Comparison of ENCODE assay signal across 25 mouse cellular contexts in genomic region chr11:105144508-105145210, GRCm38 (mm10). TPM values are rescaled to one million over a fixed set of nuclear protein-coding genes. Genes with fewer than 3 reads are reported as not detected.
A peak's percentile ranks its signal among the peaks of the same experiment; 100 is the strongest.
DNase-seq lines count a peak whose midpoint lies in the region; ATAC-seq and TF ChIP-seq lines count a peak whose summit lies in the region.
"Had no signal": no experiment of that assay in that cellular context is flagged by ENCODE, and none has a peak within 500 bp of the region (broad histone marks: within the 10 kb centered on the region; RNA-seq: fewer than 3 reads in every experiment).

No protein-coding gene starts in this region.

- no peak overlapping the region for H3K9ac ChIP-seq in liver, postnatal 0 days (replicated peaks)
- H3K9ac ChIP-seq in hindbrain, embryonic 14.5 days = no peak overlapping the region
- H3K9ac ChIP-seq: heart, embryonic 15.5 days; hindbrain, embryonic 12.5 days; intestine, embryonic 15.5 days; neural tube, embryonic 15.5 days had no signal

- no peaks in the 10 kb centered on the region for H3K9me3 ChIP-seq in liver, postnatal 0 days (ENCODE audit: low read length)
- no peaks in the 10 kb centered on the region for H3K9me3 ChIP-seq in hindbrain, embryonic 14.5 days (ENCODE audit: control insufficient read depth, low read length)
- H3K9me3 ChIP-seq: heart, embryonic 15.5 days; hindbrain, embryonic 12.5 days; intestine, embryonic 15.5 days; neural tube, embryonic 15.5 days had no signal

- no peak; the same call in 1 of the 2 replicates for TF ChIP-seq CTCF in liver, postnatal 0 days (IDR thresholded peaks at IDR 0.05; ENCODE audit: low read depth)

- no peaks in the 10 kb centered on the region for H3K27me3 ChIP-seq in liver, postnatal 0 days (ENCODE audit: insufficient read depth, low read length)
- no peaks in the 10 kb centered on the region for H3K27me3 ChIP-seq in hindbrain, embryonic 14.5 days (ENCODE audit: control insufficient read depth, insufficient read depth, low read length)
- H3K27me3 ChIP-seq: heart, embryonic 15.5 days; hindbrain, embryonic 12.5 days; intestine, embryonic 15.5 days; neural tube, embryonic 15.5 days; Patski had no signal

- peak overlapping the region; percentile 55; the same call in 1 of the 2 replicates for H3K27ac ChIP-seq in liver, postnatal 0 days (ENCODE audit: low read depth)
- H3K27ac ChIP-seq in hindbrain, embryonic 14.5 days = no peak overlapping the region
- H3K27ac ChIP-seq: heart, embryonic 15.5 days; hindbrain, embryonic 12.5 days; intestine, embryonic 15.5 days; neural tube, embryonic 15.5 days had no signal

- 71% methylated on average over 11 of the region's 11 CpGs for WGBS in liver, postnatal 0 days (ENCODE audit: insufficient replicate concordance)
- WGBS in hindbrain, embryonic 14.5 days = 85% methylated on average over 11 of the region's 11 CpGs

- H3K4me1 ChIP-seq in liver, postnatal 0 days (ENCODE audit: insufficient read depth) = peaks cover 13% of the 10 kb centered on the region
- no peaks in the 10 kb centered on the region for H3K4me1 ChIP-seq in hindbrain, embryonic 14.5 days (replicated peaks; ENCODE audit: control insufficient read depth, insufficient read depth, low read length)
- H3K4me1 ChIP-seq: heart, embryonic 15.5 days; hindbrain, embryonic 12.5 days; intestine, embryonic 15.5 days; neural tube, embryonic 15.5 days had no signal

- no peak overlapping the region for H3K4me3 ChIP-seq in liver, postnatal 0 days (ENCODE audit: low read depth, low read length)
- H3K4me3 ChIP-seq in hindbrain, embryonic 14.5 days (replicated peaks; ENCODE audit: low read length) = no peak overlapping the region
- H3K4me3 ChIP-seq: heart, embryonic 15.5 days; hindbrain, embryonic 12.5 days; intestine, embryonic 15.5 days; neural tube, embryonic 15.5 days had no signal

- peak; percentile 41 for DNase-seq in adrenal gland, postnatal 14 days
- no peak for DNase-seq in adrenal gland, adult 2 months
- peak; percentile 47 for DNase-seq in kidney, postnatal 14 days
- DNase-seq in kidney, adult 11 months = no peak
- DNase-seq in adipocyte (ENCODE audit: low spot score) = peak; percentile 46
- DNase-seq in liver, postnatal 0 days = no peak
- no peak for DNase-seq in gastrocnemius, adult 8-10 months (ENCODE audit: low spot score in 2 of 2)
- no peak for DNase-seq in hindbrain, embryonic 14.5 days (ENCODE audit: low spot score)
- DNase-seq: cerebellum, adult 11-12 months; cerebellum, postnatal 36 days; lung, adult 18-20 months had no signal

- TF ChIP-seq EP300 in liver, postnatal 0 days (IDR thresholded peaks at IDR 0.05; ENCODE audit: low read depth) = no peak

- H3K36me3 ChIP-seq in liver, postnatal 0 days (replicated peaks; ENCODE audit: insufficient read depth, low read length) = peaks cover 6% of the 10 kb centered on the region; the same call in 1 of the 2 replicates
- H3K36me3 ChIP-seq in hindbrain, embryonic 14.5 days (replicated peaks; ENCODE audit: control insufficient read depth, insufficient read depth) = peaks cover 27% of the 10 kb centered on the region

- no peak overlapping the region for H3K4me2 ChIP-seq in liver, postnatal 0 days (ENCODE audit: low read depth, low read length)
- H3K4me2 ChIP-seq in hindbrain, embryonic 14.5 days (replicated peaks) = no peak overlapping the region
- H3K4me2 ChIP-seq: heart, embryonic 15.5 days; hindbrain, embryonic 12.5 days; intestine, embryonic 15.5 days; midbrain, embryonic 11.5 days; neural tube, embryonic 15.5 days had no signal

- peak; percentile 53 for ATAC-seq in liver, postnatal 0 days
- ATAC-seq in hindbrain, embryonic 14.5 days (ENCODE audit: low FRiP score) = no peak
- ATAC-seq: intestine, embryonic 15.5 days; Patski had no signal

RNA-seq across cellular contexts. Expression of gene Gm10842, which starts 2.0 kb away (rescaled TPM):
- not detected in 2 replicates for total RNA-seq in adrenal gland, postnatal 14 days (2021)
- not detected for total RNA-seq in adrenal gland, adult 2 months (2021)
- not detected in 2 replicates for polyA plus RNA-seq in adrenal gland, adult 2 months (2012; rRNA removed)
- polyA plus RNA-seq in liver, postnatal 0 days (2015; fragmentation: Nextera tagmentation; extraction: Ambion mirVana) = not detected in 2 replicates
- total RNA-seq in gastrocnemius, adult 8-10 months (2022) = not detected
- polyA plus RNA-seq in hindbrain, embryonic 14.5 days (2014; fragmentation: Nextera tagmentation; extraction: Ambion mirVana) = not detected in 2 replicates
- total RNA-seq: granulocyte monocyte progenitor cell, adult 5-6 weeks; layer of hippocampus, postnatal 10 days; left cerebral cortex, postnatal 25 days had no signal
- polyA plus RNA-seq: brain, embryonic 14.5 days; embryonic facial prominence, embryonic 11.5 days; heart, embryonic 15.5 days; hindbrain, embryonic 12.5 days; intestine, embryonic 15.5 days; midbrain, embryonic 11.5 days; neural tube, embryonic 15.5 days; Patski; small intestine, adult 2 months; stomach, embryonic 14.5 days; thymus, postnatal 0 days had no signal

RNA-seq across cellular contexts. Expression of gene Mettl2, which starts 18.4 kb away (rescaled TPM):
- total RNA-seq in adrenal gland, postnatal 14 days (2021) = 18.2 and 22.8 TPM in 2 replicates
- 10 to 100 TPM; 18.9 to 24.0 TPM for total RNA-seq in adrenal gland, adult 2 months (2021)
- polyA plus RNA-seq in adrenal gland, adult 2 months (2012; rRNA removed) = 9.0 and 9.2 TPM in 2 replicates
- 7.7 and 9.3 TPM in 2 replicates for polyA plus RNA-seq in liver, postnatal 0 days (2015; fragmentation: Nextera tagmentation; extraction: Ambion mirVana)
- total RNA-seq in gastrocnemius, adult 8-10 months (2022) = 1 to 10 TPM; 7.8 to 8.1 (median 8.0) TPM
- polyA plus RNA-seq in hindbrain, embryonic 14.5 days (2014; fragmentation: Nextera tagmentation; extraction: Ambion mirVana) = 25.0 and 27.3 TPM in 2 replicates

RNA-seq across cellular contexts. Expression of gene Tlk2, which starts 33.9 kb away (rescaled TPM):
- total RNA-seq in adrenal gland, postnatal 14 days (2021) = 43.5 and 52.3 TPM in 2 replicates
- 10 to 100 TPM; 44.6 to 68.5 TPM for total RNA-seq in adrenal gland, adult 2 months (2021)
- polyA plus RNA-seq in adrenal gland, adult 2 months (2012; rRNA removed) = 7.1 and 10.9 TPM in 2 replicates
- 5.3 and 6.4 TPM in 2 replicates for polyA plus RNA-seq in liver, postnatal 0 days (2015; fragmentation: Nextera tagmentation; extraction: Ambion mirVana)
- total RNA-seq in gastrocnemius, adult 8-10 months (2022) = 10 to 100 TPM; 37.2 to 49.4 (median 40.8) TPM
- polyA plus RNA-seq in hindbrain, embryonic 14.5 days (2014; fragmentation: Nextera tagmentation; extraction: Ambion mirVana) = 26.2 and 27.9 TPM in 2 replicates

Comparison
In these comparisons a context has a peak if more than half of its experiments do, and no peak if none do; other contexts are left out.
1. DNase-seq: peak in adrenal gland, postnatal 14 days (single experiment), kidney, postnatal 14 days (single experiment) and adipocyte (single experiment); none in adrenal gland, adult 2 months (single experiment), kidney, adult 11 months (single experiment), liver, postnatal 0 days (single experiment), gastrocnemius, adult 8-10 months (0 of 2) and hindbrain, embryonic 14.5 days (single experiment).